Mouse (Mus musculus): ENCODE results near the gene Hmgxb4.

Gene Hmgxb4

DNA sequence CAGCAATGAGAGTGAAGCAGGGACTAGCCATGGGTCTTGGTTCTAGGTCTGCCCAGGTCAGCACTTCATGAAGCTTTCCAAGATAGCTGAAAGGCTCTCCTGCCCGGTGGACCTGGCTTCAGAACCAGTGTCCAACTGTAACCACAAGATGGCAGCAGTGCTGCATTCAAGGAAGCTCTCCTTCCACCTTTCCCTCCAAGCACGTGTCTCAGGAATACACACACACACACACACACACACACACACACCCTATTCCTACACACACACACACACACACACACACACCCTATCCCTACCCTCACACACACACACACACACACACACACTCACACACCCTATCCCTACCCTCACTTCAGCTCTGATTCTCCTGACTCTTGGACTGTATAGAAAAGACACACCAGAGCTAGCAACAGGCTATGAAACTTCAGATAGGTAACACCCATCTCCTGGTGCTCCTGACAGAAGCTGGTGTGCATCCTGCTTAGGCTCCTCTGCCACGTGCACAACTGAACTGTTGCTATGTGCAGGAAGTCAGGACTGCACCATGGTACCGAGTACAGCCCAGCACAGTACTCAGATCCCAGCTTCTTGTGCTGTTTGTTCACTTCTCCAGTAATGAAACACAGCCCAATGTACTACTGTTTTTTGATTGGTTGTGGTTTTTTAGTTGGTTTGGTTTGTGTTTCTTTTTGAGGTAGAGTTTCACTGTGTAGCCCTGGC, 78.6 kb downstream of the Hmgxb4 start:
- peak; percentile 58 for DNase-seq (ENCODE audit: low read depth, low spot score)

DNA sequence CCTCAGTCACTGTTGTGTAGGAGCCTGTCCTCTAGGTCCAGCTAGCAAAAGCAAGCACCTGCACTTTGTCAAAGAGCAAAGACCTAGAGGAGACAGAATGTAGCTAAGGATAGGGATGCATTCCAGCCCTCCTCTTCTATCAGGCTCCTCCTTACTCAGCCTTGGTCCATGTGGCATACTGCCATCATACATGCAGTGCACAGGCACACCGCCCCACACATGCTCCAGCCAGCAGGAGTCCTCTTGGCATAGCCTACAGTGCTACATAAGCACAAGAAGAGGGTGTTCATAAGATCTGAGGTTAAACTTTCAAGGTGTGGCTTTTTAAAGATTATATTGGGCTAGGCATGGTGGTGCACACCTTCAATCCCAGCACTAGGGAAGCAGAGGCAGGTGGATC, 81.7 kb downstream of the Hmgxb4 start:
- DNase-seq (ENCODE audit: low read depth, low spot score): no peak

DNA sequence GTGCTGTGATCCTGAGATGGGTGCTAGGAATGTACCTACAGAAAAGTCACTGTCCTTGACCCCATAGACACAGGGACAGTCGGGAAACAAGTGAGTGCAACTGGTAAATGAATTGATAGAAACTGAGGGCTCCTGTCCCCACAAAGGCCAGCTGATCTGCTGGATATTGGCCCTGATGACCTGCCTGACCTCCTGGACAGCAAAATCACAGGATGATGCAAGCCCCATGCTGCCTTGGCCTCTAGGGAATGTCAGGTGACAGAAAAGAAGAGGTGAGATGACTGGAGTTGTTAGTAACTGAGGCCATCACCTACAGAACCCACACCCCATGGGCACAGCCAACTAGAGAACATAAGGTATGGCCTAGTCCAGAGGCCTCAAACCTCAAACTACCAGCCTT, 85.1 kb downstream of the Hmgxb4 start:
- DNase-seq (ENCODE audit: low read depth, low spot score): no peak

DNA sequence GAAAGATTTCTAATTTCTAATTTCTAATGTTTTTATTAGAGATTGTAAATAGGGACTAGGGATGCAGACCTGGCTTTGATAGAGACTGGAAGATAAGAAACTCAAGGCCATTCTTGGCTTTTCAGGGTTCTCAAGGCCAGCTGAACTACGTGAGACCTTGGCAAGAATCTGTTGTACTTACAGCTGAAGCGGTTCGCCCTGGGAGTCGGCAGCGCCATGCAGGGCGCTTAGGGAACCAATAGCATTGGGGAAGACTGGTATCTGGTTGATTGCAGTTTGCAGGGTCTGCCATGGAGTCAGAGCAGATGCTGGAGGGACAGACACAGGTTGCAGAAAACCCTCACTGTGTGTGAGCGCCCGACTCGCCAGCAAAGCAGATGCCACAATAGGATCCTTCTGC, 85.7 kb downstream of the Hmgxb4 start:
- no peak for DNase-seq (ENCODE audit: low read depth, low spot score)

All from WW6 (cell line).